Mouse (Mus musculus) spleen, adult 2 months (tissue): Measurements from ENCODE around the gene Auts2.

Source experiments
- CTCF ChIP-seq: fragments of 200-500 bp; IDR thresholded peaks from 2 replicates; pipeline ENCODE4 v1.5.1; 2011; ENCODE audit warnings: mild to moderate bottlenecking, inconsistent platforms; ENCODE audit not compliant: insufficient read depth, insufficient read length, insufficient replicate concordance; ENCODE audit errors: extremely low read depth
- POLR2A ChIP-seq: fragments of 200-500 bp; IDR thresholded peaks from 2 replicates; pipeline ENCODE4 v1.6.1; 2011; ENCODE audit warnings: low read depth, low read length, inconsistent platforms

- TF ChIP-seq CTCF (no peak), POLR2A (no peak)
Measured at GRCm38 (mm10) chr5:131722361-131722760, 820.8 kb downstream of the Auts2 start.
